Mouse (Mus musculus) T-cell, adult 2 months (primary cell): Measurements from ENCODE around the gene Sgcd.
"Not testable (repeated sequence)": the region's sequence is repeated elsewhere in the genome, so short reads cannot be mapped to it uniquely, and the experiment has no call there.

Experiments
- DNase-seq: peaks from one replicate; pipeline ENCODE4 v3.0.0; 2022; ENCODE audit warnings: low spot score

The Sgcd gene

GRCm38 (mm10) chr11:47776019-47776418 lies 212.8 kb downstream of the Sgcd start:
- no peak for DNase-seq

- DNase-seq: no peak
These were observed 222.9 kb downstream of the Sgcd start for GRCm38 (mm10) chr11:47765859-47766258.

DNA sequence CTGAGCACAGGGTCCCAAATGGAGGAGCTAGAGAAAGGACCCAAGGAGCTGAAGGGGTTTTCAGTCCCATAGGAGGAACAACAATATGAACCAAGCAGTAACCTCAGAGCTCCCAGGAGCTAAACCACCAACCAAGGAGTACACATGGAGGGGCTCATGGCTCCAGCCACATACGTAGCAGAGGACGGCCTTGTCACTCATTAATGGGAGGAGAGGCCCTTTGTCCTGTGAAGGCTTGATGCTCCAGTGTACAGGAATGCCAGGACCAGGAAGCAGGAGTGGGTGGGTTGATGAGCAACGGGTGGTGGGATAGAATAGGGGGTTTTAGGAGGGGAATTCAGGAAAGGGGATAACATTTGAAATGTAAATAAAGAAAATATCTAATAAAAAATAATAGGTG lies 225.2 kb downstream of the Sgcd start:
- DNase-seq: not testable (repeated sequence)

- no peak for DNase-seq
These were observed 229.8 kb downstream of the Sgcd start for GRCm38 (mm10) chr11:47759015-47759414.

- DNase-seq: no peak
These were observed 246.0 kb downstream of the Sgcd start for GRCm38 (mm10) chr11:47742806-47743205.

DNA sequence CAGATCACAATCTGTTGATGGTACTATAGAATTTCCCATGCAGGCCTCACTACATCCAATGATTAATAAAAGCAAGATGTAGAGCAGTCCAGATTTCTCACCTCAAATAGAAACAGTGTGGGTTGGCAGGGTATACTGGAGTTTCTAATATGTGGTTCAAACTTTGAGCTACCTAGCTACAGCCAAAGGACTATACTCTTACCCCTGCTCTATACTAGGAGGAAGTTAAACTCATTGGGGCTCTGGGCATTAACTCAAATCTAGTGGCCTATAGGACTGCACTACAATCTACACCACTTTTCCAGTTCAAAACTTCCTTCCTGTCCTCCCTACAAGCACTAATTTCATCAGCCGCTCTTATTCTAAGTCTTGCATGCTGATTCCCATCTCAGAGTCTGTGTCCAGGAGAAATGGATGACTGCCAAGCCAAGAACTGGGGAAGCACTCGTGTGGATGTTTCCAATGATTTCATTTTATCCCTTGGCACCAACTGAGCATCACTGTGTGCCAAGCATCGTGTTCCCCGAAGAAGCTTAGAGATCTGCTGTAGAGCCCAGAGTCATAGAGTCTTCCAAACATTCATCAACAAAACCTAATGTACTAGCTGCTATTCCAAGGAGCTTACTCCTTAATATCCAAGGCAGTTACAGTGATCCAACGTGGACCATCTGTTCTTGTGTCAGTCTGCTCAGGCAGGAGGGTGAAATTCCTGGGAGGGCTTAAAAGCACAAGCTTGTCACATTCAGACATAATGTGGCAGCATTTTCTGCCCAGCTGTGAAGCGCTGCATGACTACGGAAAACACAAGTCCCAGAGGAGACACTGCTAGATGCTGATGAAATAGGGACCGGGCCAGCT lies 283.6 kb downstream of the Sgcd start:
- DNase-seq: no peak

DNA sequence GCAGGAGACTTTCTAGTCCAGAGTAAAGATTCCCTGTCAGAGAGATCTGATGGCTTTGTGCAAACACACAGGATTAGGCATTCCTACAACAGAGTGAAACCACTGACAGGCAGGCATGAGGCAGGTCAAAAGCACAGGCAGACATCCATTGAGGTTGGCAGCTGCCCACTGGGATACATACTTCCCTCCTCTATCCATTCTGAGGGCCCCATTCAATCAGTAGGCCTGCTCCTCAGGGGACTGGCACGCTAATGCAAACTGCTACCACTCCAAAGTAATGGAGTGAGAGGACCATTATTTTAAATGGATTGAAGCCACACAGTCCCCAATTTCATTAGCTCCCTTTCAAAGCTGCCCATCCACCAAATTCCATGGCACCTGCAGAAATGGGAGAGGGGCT lies 293.2 kb downstream of the Sgcd start:
- DNase-seq: no peak

GRCm38 (mm10) chr11:47658135-47658534 lies 330.6 kb downstream of the Sgcd start:
- no peak for DNase-seq

DNA sequence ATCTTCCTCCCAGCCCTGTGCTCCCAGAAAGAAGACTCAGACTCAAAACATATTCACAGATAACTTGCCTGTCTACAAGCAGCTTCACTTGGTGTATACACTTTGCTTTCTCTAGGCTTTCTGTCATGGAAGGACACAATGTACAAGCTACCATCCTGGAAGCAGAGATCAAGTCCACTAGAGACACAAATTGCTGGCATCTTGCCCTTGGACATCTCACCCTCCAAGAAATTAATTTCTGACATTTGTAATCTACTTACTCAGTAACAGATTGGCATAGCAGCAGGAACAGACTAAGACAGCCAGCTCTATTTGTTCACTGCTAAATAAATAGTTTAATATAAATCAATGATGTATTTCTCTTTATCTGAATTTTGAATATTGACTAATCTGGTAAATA lies 342.9 kb downstream of the Sgcd start:
- no peak for DNase-seq

GRCm38 (mm10) chr11:47641567-47642259 lies 347.1 kb downstream of the Sgcd start:
- DNase-seq: no peak

DNA sequence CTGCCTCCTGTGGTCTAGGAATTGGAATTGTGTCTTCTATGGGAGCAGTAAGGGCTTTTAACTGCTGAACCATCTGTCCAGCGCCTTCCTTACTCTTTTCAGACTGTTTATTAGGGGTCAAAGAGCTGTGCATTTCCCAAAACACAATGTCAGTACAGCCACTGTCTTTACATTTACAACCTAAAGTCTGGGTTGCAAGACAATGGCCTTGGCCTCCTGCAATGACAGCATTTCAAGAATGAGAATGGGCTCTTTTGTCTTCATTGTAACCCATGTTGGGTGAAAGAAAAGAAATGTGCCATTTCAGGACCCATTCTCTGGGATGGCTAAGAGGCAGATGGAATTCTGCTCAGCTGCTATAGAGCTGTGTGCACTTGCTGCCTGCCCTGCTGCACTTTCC lies 348.2 kb downstream of the Sgcd start:
- DNase-seq: no peak

DNA sequence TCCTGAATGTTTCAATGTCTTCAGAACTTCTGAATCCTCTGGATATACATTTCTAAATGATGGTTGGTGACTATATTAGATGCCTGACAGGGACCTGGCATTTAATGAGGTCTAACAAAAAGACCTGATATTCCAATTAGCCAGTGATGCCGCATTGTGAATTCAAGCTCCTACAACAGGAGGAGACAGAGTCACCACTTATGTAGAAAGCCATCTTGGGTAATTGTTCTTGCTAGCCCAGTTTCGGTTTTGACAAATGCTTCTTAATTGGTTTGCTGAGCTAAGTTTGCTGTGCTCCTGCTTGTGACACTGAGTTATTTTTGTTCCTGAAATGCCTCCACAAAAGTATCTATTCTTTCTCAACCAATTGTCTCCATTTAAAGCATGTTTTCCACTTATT lies 358.6 kb downstream of the Sgcd start:
- no peak for DNase-seq

- no peak for DNase-seq
These were observed 378.9 kb downstream of the Sgcd start for GRCm38 (mm10) chr11:47609892-47610291.

DNA sequence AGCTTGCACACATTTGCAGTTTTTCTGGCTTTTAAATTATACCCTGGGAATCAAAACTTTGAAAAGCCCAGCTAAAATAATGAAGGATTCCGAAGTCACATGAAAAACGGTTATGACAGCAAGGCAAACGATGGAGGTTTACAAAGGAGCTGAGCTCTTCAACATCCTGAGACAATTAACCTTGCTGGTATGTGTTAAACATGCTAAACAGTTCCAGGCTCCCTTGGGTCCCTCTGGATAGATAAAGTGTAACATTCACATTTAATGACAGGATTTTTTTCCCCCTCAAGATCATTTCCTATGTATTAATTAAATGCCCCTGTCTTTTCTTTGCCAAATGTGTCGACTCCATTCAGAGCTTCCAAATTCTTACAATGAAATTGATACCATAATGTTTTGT lies 414.1 kb downstream of the Sgcd start:
- no peak for DNase-seq

GRCm38 (mm10) chr11:47568488-47568887 lies 420.3 kb downstream of the Sgcd start:
- no peak for DNase-seq

DNA sequence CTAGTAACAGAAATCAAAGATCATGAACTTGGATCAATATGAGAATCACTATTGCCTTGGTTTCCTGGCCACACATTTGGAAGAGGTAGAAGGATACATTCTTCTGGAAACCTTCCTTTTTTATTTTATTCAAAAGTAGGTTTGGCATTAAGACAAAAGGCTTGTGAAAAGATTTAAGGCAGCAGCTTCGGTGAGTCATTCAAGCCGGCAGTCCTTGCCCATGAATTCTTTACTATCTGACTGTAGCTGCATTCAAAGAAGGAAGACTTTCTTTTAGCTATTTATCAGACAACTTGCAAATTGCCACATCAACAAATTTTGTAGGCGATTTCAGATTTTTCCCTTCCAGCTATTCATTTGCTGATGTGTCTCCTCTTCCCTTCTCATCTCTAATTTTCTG lies 422.6 kb downstream of the Sgcd start:
- DNase-seq: no peak

DNA sequence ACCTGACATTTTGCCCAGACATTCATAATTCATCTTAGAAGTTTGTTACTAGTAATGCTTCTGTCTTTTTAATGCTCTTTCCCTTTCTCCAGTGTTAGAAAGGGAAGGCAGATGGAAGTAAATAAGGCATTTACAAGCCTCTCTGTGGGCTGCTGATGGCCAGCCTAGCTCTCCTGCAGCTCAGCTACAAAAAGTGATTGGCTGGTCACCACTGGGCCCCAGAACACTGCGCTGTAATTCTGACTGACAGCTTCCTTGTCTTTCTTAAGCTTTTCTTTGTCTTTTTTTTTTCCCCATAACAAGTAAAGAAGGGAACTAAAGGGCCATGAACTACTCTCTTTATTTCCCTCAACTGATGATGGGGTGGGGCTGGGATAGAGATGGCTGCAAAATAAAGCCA lies 463.9 kb downstream of the Sgcd start:
- no peak for DNase-seq

DNA sequence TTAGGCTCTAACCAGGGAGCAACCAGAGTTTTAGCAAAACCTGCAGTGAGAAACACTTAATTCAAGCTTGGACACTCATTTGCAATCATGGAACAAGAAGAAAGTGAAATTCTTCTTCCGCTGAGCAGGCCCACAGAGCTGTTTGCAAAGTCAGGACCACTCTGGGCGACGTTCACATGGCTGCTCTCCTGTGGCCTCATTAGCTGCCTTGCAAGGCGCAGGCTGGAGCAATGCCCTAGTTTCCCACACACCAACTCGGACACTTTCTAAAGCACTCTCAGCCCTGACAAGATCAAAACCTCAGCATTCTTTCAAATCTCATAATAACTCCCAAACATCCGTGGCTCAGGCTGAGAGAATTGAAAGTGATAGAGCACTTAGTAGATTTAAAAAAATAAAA lies 480.7 kb downstream of the Sgcd start:
- DNase-seq: no peak

- DNase-seq: not testable (repeated sequence)
These were observed 485.5 kb downstream of the Sgcd start for GRCm38 (mm10) chr11:47503236-47503635.

DNA sequence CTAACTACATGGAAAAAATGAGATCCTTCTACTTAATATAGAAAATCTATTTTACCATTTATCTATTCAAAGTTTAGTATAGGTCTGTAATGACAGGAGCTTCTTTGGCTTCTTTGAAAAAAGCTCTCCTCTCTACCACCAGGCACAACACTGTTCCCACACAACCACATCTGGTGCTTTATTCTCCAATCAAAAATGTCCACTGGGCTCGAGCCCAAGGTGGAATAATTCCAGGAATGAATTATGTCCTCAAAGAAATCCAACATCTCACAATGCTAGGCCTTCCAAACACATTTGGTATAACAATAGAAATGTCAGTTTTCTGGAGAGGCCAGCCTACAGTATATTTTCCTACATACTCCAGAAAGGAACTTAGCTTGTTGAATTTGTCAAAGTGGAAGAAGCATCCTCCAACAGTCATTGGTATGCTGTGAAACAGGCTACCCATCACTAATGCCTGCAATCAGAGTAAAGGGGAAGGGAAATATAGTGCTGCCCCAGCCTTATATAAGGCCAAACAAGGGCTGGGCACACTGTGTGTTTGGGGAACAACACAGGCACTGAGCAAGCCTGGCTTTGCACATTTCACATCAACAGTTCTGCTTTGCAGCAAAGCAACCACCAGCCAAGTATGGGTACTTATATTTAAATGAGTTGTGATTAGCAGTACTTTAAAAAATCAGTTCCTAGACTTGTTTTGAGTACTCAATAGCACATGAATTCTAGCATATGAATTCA lies 515.1 kb downstream of the Sgcd start:
- no peak for DNase-seq

DNA sequence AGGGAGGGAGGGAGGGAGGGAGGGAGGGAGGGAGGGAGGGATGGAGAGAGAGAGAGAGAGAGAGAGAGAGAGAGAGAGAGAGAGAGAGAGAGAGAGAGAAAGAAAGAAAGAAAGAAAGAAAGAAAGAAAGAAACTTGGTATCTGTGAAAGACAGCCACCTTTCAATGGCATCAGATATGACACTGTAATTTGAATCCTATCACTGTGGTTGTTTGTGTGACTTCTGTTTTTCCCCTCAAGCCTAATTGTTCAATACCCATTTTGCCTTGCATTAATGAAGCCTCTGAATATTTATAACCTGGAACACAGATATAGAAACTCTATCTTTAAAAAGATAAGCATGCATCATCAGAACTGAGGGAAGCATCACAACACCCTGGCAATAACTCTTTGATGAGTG lies 528.1 kb downstream of the Sgcd start:
- DNase-seq: not testable (repeated sequence)

DNA sequence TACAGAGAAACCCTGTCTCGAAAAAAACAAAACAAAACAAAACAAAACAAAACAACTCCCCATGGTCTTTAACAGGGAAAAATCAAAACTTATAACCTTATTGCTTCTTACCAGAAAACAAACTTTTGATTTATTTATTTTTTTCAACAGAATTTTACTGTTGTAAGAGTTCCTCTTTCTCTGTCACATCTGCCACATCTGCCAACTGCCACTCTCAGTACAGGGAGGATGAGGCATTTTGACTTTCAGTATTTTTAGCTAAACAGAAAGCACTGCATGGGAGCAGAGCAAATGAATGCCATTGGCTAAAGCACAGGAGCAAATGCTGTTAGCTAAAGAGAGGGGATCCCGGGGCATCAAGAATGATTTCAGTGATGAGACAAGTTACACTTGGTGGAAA lies 528.6 kb downstream of the Sgcd start:
- no peak for DNase-seq

DNA sequence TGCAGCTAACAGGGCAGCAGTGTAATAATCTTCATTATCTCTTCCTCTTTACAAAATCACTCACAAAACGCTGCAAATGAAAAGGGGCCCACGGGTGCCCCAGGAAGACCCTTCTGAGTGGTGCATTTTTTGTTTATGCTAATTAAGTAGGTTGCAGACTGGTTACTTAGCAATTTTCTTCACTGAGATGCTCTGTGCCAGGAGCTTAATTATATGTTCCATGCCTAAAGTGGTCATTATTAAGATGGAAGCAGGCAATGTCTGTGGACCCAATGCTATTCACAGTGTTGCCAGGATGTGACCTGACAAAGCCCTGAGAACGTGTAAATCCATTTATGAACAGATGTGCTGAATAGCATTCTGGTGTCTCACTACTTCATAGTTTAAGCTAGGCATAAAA lies 529.6 kb downstream of the Sgcd start:
- no peak for DNase-seq
